8 mouse cellular contexts compared by ENCODE assay signal in the genomic region with DNA sequence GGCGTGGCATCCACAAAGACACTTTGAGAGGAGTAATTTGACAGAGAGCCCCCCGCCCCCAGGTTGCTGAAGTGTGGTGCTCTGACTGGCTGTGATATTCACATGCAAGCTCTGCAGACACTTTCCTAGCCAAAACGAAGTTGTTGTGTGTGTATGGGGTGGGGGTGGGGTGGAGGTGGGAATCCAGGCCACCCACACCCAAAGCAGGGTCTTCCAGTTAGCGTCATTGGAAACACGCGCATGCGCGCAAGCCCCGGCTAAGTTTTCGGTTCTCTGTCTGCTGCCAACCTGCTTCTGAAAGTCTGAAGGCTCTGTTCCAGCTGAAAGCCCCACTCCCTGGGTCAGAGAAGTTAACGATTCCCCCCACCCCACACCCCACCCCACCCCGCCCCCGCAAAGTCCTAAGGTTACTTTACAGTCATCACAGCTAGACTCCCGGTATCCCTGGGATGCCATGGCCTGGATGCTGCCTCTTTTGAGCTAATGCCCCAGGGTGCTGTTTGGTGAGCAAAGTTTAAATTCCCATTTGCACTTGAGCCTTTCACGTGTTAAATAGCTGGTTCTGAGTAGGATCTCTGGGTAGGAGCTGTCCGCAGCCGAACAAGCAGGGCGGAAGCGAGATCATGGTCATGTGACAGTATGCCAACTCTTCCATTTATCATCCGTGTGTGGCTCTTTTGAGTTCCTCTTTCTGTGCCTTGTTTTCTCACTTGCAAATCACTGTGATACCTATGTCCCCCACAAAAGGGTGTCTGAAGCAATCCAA. TPM values are rescaled to one million over a fixed set of nuclear protein-coding genes. Genes with fewer than 3 reads are reported as not detected.
DNase-seq lines count a peak whose midpoint lies in the region; ATAC-seq and TF ChIP-seq lines count a peak whose summit lies in the region.

No protein-coding gene starts in this region.

- H3K9me3 ChIP-seq in hindbrain, embryonic 15.5 days, result no peaks in the 10 kb centered on the region
- no peaks in the 10 kb centered on the region for H3K9me3 ChIP-seq in liver, embryonic 12.5 days (replicated peaks)

- no peaks in the 10 kb centered on the region for H3K36me3 ChIP-seq in hindbrain, embryonic 15.5 days
- H3K36me3 ChIP-seq in liver, embryonic 12.5 days, result no peaks in the 10 kb centered on the region

- DNase-seq in cerebellum, adult 2 months, result peak in 1 of 2 experiments; percentile 6
- DNase-seq in cerebellum, adult 18-20 months, result no peak
- peak; percentile 57 to 61 for DNase-seq in spleen, adult 18-20 months
- no peak for DNase-seq in spleen, adult 12 weeks (ENCODE audit: low spot score)
- no peak for DNase-seq in urinary bladder, postnatal 14 days (ENCODE audit: low spot score)

- H3K4me2 ChIP-seq in hindbrain, embryonic 15.5 days, result peak overlapping the region; percentile 85
- peak overlapping the region; percentile 69 for H3K4me2 ChIP-seq in liver, embryonic 12.5 days

- peak; percentile 89 for ATAC-seq in hindbrain, embryonic 15.5 days (ENCODE audit: low FRiP score, low read depth)
- ATAC-seq in liver, embryonic 12.5 days, result peak; percentile 37; the same call in 1 of the 2 replicates
- ATAC-seq in neutrophil, adult 5-6 weeks (ENCODE audit: extremely low read depth, insufficient number of reproducible peaks, low FRiP score, poor library complexity, severe bottlenecking), result peak; percentile 70

- no peaks in the 10 kb centered on the region for H3K4me1 ChIP-seq in cerebellum, adult 2 months (ENCODE audit: control insufficient read depth, insufficient read depth, low read length)
- H3K4me1 ChIP-seq in hindbrain, embryonic 15.5 days (replicated peaks), result peaks cover 14% of the 10 kb centered on the region
- H3K4me1 ChIP-seq in liver, embryonic 12.5 days, result 0 out of 2 replicates have a peak, but pooled peaks cover 10% of the 10 kb centered on the region

- TF ChIP-seq CTCF in cerebellum, adult 2 months (IDR thresholded peaks at IDR 0.05; ENCODE audit: borderline replicate concordance, insufficient read depth, low read depth, low read length), result no peak

- TF ChIP-seq POLR2A in cerebellum, adult 2 months (IDR thresholded peaks at IDR 0.05; ENCODE audit: borderline replicate concordance, insufficient read depth, low read length), result no peak

- H3K4me3 ChIP-seq in cerebellum, adult 2 months (replicated peaks; ENCODE audit: insufficient read depth, low read depth, low read length), result peak overlapping the region; percentile 42
- peak overlapping the region; percentile 40 for H3K4me3 ChIP-seq in hindbrain, embryonic 15.5 days
- H3K4me3 ChIP-seq in liver, embryonic 12.5 days, result peak overlapping the region; percentile 38

- 8% methylated on average over 20 of the region's 20 CpGs for WGBS in cerebellum, adult 2 months
- WGBS in hindbrain, embryonic 15.5 days, result 7% methylated on average over 20 of the region's 20 CpGs
- 5% methylated on average over 20 of the region's 20 CpGs for WGBS in liver, embryonic 12.5 days (ENCODE audit: insufficient replicate concordance)

- H3K9ac ChIP-seq in hindbrain, embryonic 15.5 days, result peak overlapping the region; percentile 47
- H3K9ac ChIP-seq in liver, embryonic 12.5 days, result 0 out of 2 replicates have a peak overlapping the region, but pooled peaks have one; percentile 22

- H3K27me3 ChIP-seq in cerebellum, adult 2 months (ENCODE audit: control insufficient read depth, insufficient read depth, low read length), result no peaks in the 10 kb centered on the region
- no peaks in the 10 kb centered on the region for H3K27me3 ChIP-seq in hindbrain, embryonic 15.5 days
- H3K27me3 ChIP-seq in liver, embryonic 12.5 days (replicated peaks), result 0 out of 2 replicates have a peak, but pooled peaks cover 2% of the 10 kb centered on the region

- H3K27ac ChIP-seq in cerebellum, adult 2 months (ENCODE audit: insufficient read depth, low read length), result no peak overlapping the region
- H3K27ac ChIP-seq in hindbrain, embryonic 15.5 days (replicated peaks), result peak overlapping the region; percentile 67
- H3K27ac ChIP-seq in liver, embryonic 12.5 days, result peak overlapping the region; percentile 50; the same call in 1 of the 2 replicates

RNA-seq across cellular contexts. Expression of gene S1pr3, which starts 7.5 kb away (rescaled TPM):
- 2.9 and 3.5 TPM in 2 replicates for polyA plus RNA-seq in cerebellum, adult 2 months (2012; rRNA removed)
- polyA plus RNA-seq in hindbrain, embryonic 15.5 days (2015; fragmentation: Nextera tagmentation; extraction: Ambion mirVana), result 15.3 and 15.9 TPM in 2 replicates
- polyA plus RNA-seq in liver, embryonic 12.5 days (2016; fragmentation: Nextera tagmentation; extraction: Ambion mirVana), result 4.8 and 5.5 TPM in 2 replicates
- total RNA-seq in neutrophil, adult 5-6 weeks (2017), result 0.47 and 0.61 TPM in 2 replicates

Comparison
In these comparisons a context has a peak if more than half of its experiments do, and no peak if none do; other contexts are left out.
1. DNase-seq: peak in spleen, adult 18-20 months (2 of 2); none in cerebellum, adult 18-20 months (0 of 2), spleen, adult 12 weeks (single experiment) and urinary bladder, postnatal 14 days (single experiment).
2. ATAC-seq: peak in every context shown above with its lines; median percentile 89 in hindbrain, embryonic 15.5 days; 70 in neutrophil, adult 5-6 weeks; 37 in liver, embryonic 12.5 days.
3. Peak in every context shown above with its lines, with median percentiles within 50 percentile points of each other: H3K4me3 ChIP-seq.